Comparison of ENCODE assay signal across 18 mouse cellular contexts in genomic region chr17:30235380-30235779, GRCm38 (mm10).
"Had no signal": no experiment of that assay in that cellular context is flagged by ENCODE, and none has a peak within 500 bp of the region (broad histone marks: within the 10 kb centered on the region; RNA-seq: fewer than 3 reads in every experiment).

No protein-coding gene starts in this region.

- H3K36me3 ChIP-seq: liver, embryonic 13.5 days; midbrain, embryonic 12.5 days; neural tube, embryonic 15.5 days had no signal

- H3K4me1 ChIP-seq: liver, embryonic 13.5 days had no signal

- H3K4me3 ChIP-seq: left cerebral cortex, adult 2 months; liver, embryonic 13.5 days; midbrain, embryonic 12.5 days; myocyte; neural tube, embryonic 15.5 days had no signal

- H3K9ac ChIP-seq: liver, embryonic 13.5 days; midbrain, embryonic 12.5 days; neural tube, embryonic 15.5 days had no signal

- H3K9me3 ChIP-seq: liver, embryonic 13.5 days; midbrain, embryonic 12.5 days; neural tube, embryonic 15.5 days had no signal

- H3K27ac ChIP-seq: left cerebral cortex, adult 2 months; liver, embryonic 13.5 days; midbrain, embryonic 12.5 days; neural tube, embryonic 15.5 days; stomach, postnatal 0 days had no signal

- H3K4me2 ChIP-seq: liver, embryonic 13.5 days; midbrain, embryonic 12.5 days; neural tube, embryonic 15.5 days had no signal

- DNase-seq: kidney, postnatal 14 days; kidney, postnatal 4 days; layer of hippocampus, postnatal 36 days; liver, embryonic 13.5 days; lung, adult 2 months; lung, postnatal 14 days; lung, postnatal 4 days; right cerebral cortex, adult 18-20 months; right cerebral cortex, postnatal 14 days; right cerebral cortex, postnatal 4 days; thymus, adult 2 months; thymus, postnatal 14 days; thymus, postnatal 4 days had no signal

- H3K27me3 ChIP-seq: liver, embryonic 13.5 days; midbrain, embryonic 12.5 days; neural tube, embryonic 15.5 days had no signal
